Mouse (Mus musculus): ENCODE results near the gene Babam2. TPM values are rescaled to one million over a fixed set of nuclear protein-coding genes. Genes with fewer than 3 reads are reported as not detected.

The Babam2 gene
- total RNA-seq, 2 experiments from 2014 or later: 30.2 TPM

DNA sequence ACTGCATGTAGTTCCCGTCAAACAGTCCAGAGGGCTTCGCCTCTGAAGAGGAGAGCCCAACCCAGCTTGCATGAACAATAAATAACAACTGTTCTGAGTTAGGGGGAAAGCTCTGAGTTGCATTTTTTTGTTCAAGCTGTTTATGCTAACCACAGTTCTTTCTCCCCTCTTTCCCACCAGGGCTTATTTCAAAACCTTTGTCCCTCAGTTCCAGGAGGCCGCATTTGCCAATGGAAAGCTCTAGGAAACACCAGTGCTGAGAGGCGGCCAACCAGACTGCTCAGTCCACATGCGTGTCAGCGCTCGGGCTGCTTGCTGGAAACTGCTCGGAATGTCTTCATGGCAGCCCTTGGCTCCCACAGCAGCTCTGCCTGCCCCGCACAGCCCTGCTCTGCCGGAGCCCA is 386.9 kb downstream of the Babam2 start:
- DNase-seq: peak; percentile 82
- TF ChIP-seq CTCF (IDR thresholded peaks at IDR 0.05): no peak
- intact Hi-C loops (cut with DNase I): loop anchor here (2.0 to 5.0 kb wide), 2 partner anchors 50 to 162 kb away; partner anchors contain the start of gene Fosl2
- H3K4me3 ChIP-seq: no peak overlapping the region
- peak overlapping the region; percentile 75 for H3K27ac ChIP-seq

DNA sequence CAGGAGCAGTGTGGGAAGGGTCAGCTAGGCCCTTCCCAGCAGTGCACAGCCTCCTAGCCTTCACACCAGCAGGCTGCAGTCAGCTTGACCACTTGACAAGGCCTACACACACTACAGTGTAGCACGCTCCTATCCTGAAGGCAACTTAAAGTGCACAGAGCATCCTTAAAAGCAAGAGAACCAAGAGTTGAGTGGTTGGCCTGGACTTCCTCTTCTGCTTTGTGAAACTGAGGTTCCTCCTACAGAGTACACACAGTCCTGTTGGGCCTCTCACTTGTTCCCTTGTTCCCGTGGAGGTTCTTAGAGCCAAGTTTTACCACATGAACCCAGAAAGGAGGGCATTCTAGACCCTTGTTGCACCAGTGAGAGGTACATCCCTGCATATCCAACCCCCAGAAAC is 388.1 kb downstream of the Babam2 start:
- Histone ChIP-seq H3K4me3 (no peak overlapping the region), H3K27ac (peak overlapping the region; percentile 75; the same call in 1 of the 2 replicates)
- TF ChIP-seq CTCF (IDR thresholded peaks at IDR 0.05): no peak
- intact Hi-C loops (cut with DNase I): loop anchor here (2.0 kb wide), 1 partner anchor 49 kb away; the partner anchor contains the start of gene Fosl2
- DNase-seq: no peak

DNA sequence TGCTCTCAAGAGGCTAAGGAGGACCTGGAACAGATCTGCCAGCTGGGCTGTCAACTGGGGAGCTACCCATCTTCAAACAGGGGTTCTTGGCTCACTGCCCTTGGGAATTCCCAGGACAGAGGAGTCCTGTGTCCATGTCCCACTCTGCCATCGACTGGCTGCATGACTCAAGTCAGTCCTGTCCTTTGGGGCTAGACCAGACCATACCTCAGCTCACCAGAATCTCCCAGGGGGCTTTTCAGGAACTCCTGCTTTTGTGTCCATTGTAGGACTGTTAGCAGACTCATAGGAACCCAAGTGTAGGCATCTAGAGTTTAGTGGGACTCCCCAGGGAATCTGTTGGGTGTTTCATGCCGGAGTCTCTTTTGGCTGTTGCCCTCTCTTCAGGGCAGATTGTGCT is 388.5 kb downstream of the Babam2 start:
- no peak for TF ChIP-seq CTCF (IDR thresholded peaks at IDR 0.05)
- DNase-seq: no peak
- intact Hi-C loops (cut with DNase I): loop anchor here (2.0 kb wide), 1 partner anchor 49 kb away; the partner anchor contains the start of gene Fosl2
- H3K27ac ChIP-seq: peak overlapping the region; percentile 70
- H3K4me3 ChIP-seq: no peak overlapping the region

DNA sequence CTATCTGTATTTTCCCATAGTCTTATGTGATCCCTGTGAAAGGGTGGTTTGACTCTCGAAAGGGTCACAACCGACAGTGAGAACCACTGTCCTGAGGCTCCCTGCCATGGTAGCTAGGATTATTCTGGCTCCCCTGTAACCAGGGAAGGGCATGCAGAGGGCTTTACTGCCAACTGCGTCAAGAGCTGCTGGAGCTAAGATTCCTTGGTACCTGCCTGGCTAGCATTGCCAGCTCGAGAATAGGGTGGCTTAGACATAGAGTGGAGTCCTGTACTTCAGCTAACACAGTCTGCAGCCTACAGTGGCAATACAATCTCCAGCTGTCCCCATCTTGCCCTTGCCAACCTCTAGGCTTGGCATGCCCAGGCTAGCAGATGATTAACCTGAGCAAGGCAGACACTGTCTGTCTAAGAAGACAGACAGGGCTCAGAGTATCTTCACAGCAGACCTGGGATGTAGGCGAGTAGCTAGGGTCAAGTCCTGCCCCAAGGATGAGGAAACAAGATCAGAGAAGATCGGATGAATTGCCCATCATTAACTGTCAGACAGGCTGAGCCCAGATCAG is 389.1 kb downstream of the Babam2 start:
- intact Hi-C loops (cut with DNase I): no loop called here
- DNase-seq: peak; percentile 68

DNA sequence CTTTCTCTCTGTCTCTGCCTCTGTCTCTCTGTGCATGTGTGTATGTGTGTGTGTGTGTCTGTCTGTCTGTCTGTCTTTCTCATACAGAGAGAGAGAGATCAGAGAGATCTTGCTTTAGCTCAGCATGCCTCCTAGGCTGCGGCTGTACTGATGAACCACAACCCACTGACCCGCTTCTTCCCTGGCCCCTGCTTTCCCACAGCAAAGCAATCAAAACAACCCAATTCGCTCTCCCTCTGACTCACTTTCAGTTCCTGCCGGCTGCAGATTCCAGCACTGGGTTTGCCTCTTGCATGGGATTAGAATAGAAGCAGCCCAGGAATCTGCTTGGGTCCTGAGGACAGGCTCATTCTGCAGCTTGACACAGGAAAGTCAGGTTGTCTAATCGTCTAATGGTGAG is 392.0 kb downstream of the Babam2 start:
- intact Hi-C loops (cut with DNase I): no loop called here
- TF ChIP-seq CTCF (IDR thresholded peaks at IDR 0.05): no peak
- DNase-seq: no peak
- Histone ChIP-seq H3K27ac (peak overlapping the region; percentile 51), H3K4me3 (no peak overlapping the region)

More for the DNA sequence above, 389.1 kb downstream of the Babam2 start:
- H3K4me3 ChIP-seq: no peak overlapping the region
- no peak for TF ChIP-seq CTCF (IDR thresholded peaks at IDR 0.05)
- peak overlapping the region; percentile 70 for H3K27ac ChIP-seq

DNA sequence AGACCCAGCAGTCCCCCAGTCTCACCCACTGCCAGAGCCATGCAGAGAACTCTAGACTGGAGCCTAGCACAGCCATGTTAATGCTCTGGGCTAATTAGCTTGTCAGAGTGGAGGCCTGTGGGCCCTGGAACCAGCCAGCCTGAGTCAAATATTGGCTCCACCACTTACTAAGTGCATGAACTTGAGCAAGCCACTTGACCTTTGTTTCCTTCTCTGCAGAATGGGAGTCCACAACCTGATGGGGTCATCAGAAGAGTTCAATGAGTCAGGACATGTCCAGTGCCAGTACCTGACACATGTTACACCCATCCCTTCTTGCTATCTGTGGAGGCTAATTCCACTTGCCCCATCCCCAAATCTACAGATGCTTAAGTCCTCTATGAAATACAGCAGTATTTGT is 394.8 kb downstream of the Babam2 start:
- H3K27ac ChIP-seq: no peak overlapping the region
- intact Hi-C loops (cut with DNase I): no loop called here
- TF ChIP-seq CTCF (IDR thresholded peaks at IDR 0.05): no peak
- H3K4me3 ChIP-seq: no peak overlapping the region
- no peak for DNase-seq

DNA sequence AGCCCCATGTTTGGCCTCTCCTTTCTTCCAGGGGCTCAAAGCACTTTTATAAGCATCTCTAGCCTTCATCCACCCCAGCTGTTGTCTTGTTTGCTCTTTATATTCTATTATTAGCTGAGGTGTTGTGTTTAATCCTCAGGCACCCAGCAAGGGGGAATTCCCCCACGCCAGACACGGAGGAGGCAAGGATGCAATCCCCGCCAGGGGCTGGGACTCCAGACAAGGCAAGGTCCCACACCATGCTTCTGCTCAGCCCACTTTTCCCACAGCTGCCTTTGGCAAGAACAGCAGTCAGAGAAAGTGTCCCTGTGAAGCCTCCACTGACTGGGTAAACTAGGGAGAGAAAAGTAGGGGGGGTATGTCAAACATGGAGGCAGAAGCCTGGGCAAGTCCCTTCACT is 401.2 kb downstream of the Babam2 start:
- no peak for DNase-seq
- Histone ChIP-seq H3K27ac (no peak overlapping the region), H3K4me3 (no peak overlapping the region)
- intact Hi-C loops (cut with DNase I): no loop called here
- TF ChIP-seq CTCF (IDR thresholded peaks at IDR 0.05): no peak

DNA sequence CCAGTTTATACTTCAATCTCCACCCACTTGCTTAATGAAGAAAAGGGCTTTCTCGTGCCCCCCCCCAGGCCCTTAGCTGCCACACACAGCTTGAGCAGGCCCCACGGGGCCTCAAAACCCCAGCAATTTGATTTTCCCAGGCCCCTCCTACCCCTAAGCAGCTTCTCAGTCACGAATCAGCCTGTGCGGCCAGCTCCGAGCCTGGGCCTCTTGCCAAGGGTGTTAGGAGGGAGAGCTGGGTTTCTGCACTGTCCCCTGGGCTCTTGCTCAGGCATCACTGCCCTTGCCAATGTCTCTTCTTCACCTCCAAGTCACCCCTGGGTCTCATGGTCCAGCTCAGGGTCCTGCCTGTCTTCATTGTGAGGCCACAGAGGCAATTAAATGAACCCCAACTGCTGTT is 405.0 kb downstream of the Babam2 start:
- TF ChIP-seq CTCF (IDR thresholded peaks at IDR 0.05): no peak
- intact Hi-C loops (cut with DNase I): no loop called here
- Histone ChIP-seq H3K4me3 (no peak overlapping the region), H3K27ac (peak overlapping the region; percentile 87)
- peak; percentile 92 for DNase-seq

DNA sequence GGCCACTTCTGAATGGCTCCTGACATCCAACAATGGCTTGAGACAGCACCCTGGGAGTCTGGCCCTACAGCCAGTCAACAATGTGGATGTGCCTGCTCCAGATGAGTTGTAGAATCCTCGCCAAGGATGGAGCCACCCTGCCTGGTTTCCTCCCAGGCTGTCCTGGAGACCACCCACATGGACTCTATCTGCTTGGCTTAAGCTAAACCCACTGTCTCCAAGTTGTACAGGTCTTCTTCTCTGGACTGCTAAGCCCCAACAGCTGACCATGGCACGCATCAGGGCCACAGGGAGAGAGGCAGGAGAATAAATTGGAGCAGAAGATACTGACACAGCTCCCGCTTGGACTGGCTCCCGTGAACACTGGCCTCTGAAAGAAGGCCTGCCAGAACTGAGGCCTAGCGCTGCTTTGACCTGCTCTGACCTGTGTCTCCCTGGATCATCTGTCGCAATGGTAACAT is 405.5 kb downstream of the Babam2 start:
- H3K27ac ChIP-seq: peak overlapping the region; percentile 87
- no peak overlapping the region for H3K4me3 ChIP-seq
- TF ChIP-seq CTCF (IDR thresholded peaks at IDR 0.05): no peak
- intact Hi-C loops (cut with DNase I): no loop called here
- peak; percentile 91 for DNase-seq

DNA sequence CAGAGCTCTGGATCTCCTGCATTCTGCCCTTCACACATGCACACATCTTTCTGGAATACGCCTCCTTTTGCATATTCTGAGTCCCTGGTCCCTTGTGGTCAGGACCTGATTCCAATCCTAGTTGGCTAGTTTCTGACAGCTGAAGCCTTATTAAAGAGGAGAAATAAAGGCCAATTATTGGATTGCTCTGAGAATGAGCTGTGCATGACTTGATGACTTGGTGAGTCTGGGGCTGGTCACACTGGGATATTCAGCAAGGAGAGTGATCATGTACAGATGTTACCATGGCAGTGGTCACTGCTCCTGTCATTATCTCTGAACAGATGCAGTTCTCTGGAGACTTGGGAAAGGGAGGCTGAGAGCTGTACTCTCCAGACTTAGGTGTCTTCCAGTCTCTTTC is 406.1 kb downstream of the Babam2 start:
- Histone ChIP-seq H3K27ac (peak overlapping the region; percentile 87), H3K4me3 (no peak overlapping the region)
- no peak for DNase-seq
- no peak for TF ChIP-seq CTCF (IDR thresholded peaks at IDR 0.05)
- intact Hi-C loops (cut with DNase I): no loop called here

DNA sequence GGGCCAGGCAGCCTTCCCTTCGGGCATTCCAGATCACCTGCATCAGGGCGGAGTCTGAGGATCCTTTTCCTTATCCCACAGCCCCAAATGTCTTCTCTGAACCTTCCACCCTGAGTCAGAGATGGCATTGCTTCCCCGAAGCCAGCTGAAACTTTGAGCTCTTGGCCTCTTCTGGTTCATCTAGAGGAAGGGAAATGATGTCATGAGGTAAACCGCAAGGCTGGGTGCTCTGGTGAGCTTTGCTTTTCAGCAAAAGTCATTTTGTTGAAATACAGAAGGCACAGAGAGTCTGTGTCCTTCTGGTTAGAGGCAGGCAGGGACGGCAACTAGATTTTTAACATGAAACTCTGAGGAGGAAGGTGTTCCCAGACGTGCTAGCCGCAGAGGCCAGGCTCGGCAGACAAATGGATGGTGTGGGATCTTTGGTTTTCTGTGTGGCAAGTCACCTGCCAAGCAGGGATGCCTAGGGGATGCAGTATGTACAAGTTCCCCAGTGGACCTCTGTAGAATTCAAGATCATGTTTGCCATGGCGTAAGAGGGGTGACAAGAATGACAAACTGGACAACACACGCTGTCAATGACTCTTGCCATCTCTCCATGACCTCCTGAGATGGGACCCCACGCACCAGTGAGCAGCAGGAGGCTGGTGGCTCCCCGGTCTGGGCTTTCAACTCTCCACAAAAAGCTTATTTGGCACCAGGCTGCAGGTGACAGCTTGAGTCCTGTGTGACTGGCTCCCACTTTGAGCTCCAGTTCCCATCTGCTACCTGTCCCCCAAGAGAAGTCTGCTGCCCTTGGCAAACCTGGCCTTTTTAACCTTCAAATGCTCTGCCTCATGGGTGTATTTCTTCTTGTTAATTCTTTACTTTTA is 406.9 kb downstream of the Babam2 start:
- Histone ChIP-seq H3K4me3 (no peak overlapping the region), H3K27ac (peak overlapping the region; percentile 87)
- TF ChIP-seq CTCF (IDR thresholded peaks at IDR 0.05): no peak
- no peak for DNase-seq
- intact Hi-C loops (cut with DNase I): loop anchor here (2.0 kb wide), 1 partner anchor 30 kb away; the partner anchor contains the start of gene Fosl2

DNA sequence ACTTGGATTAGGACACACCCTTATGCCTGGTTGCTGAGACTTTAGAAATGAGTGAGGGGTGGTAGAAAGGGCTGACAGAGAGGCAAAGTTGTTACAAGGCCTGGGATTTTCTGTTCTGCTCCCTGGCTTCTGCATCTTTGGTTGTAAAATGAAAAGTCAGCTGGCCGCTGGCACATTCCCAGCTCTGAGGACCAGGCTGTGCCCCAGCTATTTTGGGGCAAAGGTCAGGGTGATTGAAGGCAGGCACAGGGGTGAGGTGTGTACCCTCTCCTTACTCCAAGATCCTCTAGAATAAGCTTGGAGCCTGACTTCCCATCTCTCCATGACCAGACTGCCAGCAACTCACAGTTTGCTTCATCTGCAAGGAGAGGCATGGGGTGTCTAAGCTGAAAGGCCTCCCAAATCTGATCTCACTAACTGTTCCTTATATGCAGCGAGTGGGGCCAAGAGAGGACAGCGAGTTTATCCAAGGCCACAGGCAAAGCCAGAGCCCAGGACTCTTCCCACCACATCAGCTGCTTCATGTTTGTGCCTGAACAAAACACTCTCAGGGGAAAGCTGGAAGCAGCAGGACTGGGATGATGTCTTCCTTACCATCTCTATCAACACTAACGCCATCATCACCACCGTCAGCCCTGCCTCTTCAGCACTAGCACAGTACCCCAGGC is 409.1 kb downstream of the Babam2 start:
- peak overlapping the region; percentile 73 for H3K27ac ChIP-seq
- DNase-seq: peak; percentile 62
- intact Hi-C loops (cut with DNase I): no loop called here
- no peak for TF ChIP-seq CTCF (IDR thresholded peaks at IDR 0.05)
- H3K4me3 ChIP-seq: no peak overlapping the region

DNA sequence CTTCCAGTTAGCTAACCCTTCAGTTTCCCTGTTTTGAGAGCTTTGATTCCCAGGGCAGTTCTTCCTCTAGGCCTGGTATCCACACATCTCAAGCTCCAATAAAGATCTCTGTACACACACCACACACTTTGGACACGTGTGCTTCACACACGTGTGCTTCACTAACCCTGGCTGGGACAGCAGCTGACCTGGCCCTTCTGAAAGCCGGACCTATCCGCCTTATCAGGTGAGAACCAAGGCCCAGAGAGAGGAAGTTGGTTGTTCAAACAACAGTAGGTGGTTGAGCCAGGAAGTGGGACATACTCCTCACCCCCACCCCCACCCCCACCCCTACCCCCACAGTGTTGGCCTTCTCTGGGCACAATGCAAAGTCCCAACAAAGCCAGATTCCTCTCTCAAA is 413.2 kb downstream of the Babam2 start:
- TF ChIP-seq CTCF (IDR thresholded peaks at IDR 0.05): no peak
- intact Hi-C loops (cut with DNase I): no loop called here
- DNase-seq: no peak
- Histone ChIP-seq H3K27ac (no peak overlapping the region), H3K4me3 (no peak overlapping the region)

All from gastrocnemius, adult 2 months (tissue).